Mouse (Mus musculus): Measurements from ENCODE around the gene Lnx1. TPM values are rescaled to one million over a fixed set of nuclear protein-coding genes. Genes with fewer than 3 reads are reported as not detected.

Gene Lnx1
- polyA plus RNA-seq, 1 experiment from 2014 or later = 2.7 TPM

GRCm38 (mm10) chr5:74641000-74641399, 61.7 kb downstream of the Lnx1 start:
- H3K4me3 ChIP-seq = no peak overlapping the region
- H3K27me3 ChIP-seq = no peaks in the 10 kb centered on the region
- H3K27ac ChIP-seq (replicated peaks) = no peak overlapping the region
- no peak for ATAC-seq (replicated peaks)
- no peak overlapping the region for H3K9ac ChIP-seq (replicated peaks)
- whole genome bisulfite sequencing = 54% methylated on average over 6 of the region's 6 CpGs
- no peaks in the 10 kb centered on the region for H3K9me3 ChIP-seq
- H3K4me1 ChIP-seq = no peaks in the 10 kb centered on the region
- no peak overlapping the region for H3K4me2 ChIP-seq (replicated peaks)
- no peaks in the 10 kb centered on the region for H3K36me3 ChIP-seq

- H3K4me2 ChIP-seq (replicated peaks) = no peak overlapping the region
Observed at GRCm38 (mm10) chr5:74640504-74640903, 62.2 kb downstream of the Lnx1 start.

GRCm38 (mm10) chr5:74639516-74639915, 63.2 kb downstream of the Lnx1 start:
- 92% methylated on average over 6 of the region's 6 CpGs for WGBS
- Histone ChIP-seq H3K4me2 (replicated peaks) (no peak overlapping the region), H3K4me3 (no peak overlapping the region), H3K9me3 (no peaks in the 10 kb centered on the region), H3K4me1 (no peaks in the 10 kb centered on the region), H3K27ac (replicated peaks) (no peak overlapping the region), H3K9ac (replicated peaks) (no peak overlapping the region), H3K36me3 (no peaks in the 10 kb centered on the region), H3K27me3 (no peaks in the 10 kb centered on the region)
- ATAC-seq (replicated peaks) = no peak

More at GRCm38 (mm10) chr5:74640504-74640903, 62.2 kb downstream of the Lnx1 start:
- 85% methylated on average over 4 of the region's 4 CpGs for WGBS
- no peak overlapping the region for H3K4me3 ChIP-seq
- ATAC-seq (replicated peaks) = no peak
- no peak overlapping the region for H3K9ac ChIP-seq (replicated peaks)
- H3K27me3 ChIP-seq = no peaks in the 10 kb centered on the region
- H3K27ac ChIP-seq (replicated peaks) = no peak overlapping the region
- no peaks in the 10 kb centered on the region for H3K36me3 ChIP-seq
- H3K9me3 ChIP-seq = no peaks in the 10 kb centered on the region
- H3K4me1 ChIP-seq = no peaks in the 10 kb centered on the region

- H3K27me3 ChIP-seq = no peaks in the 10 kb centered on the region
- no peak overlapping the region for H3K4me2 ChIP-seq (replicated peaks)
- ATAC-seq (replicated peaks) = no peak
- no peaks in the 10 kb centered on the region for H3K4me1 ChIP-seq
- H3K9me3 ChIP-seq = no peaks in the 10 kb centered on the region
- H3K9ac ChIP-seq (replicated peaks) = no peak overlapping the region
- no peak overlapping the region for H3K27ac ChIP-seq (replicated peaks)
- WGBS = 81% methylated on average over 3 of the region's 3 CpGs
- H3K36me3 ChIP-seq = no peaks in the 10 kb centered on the region
- H3K4me3 ChIP-seq = no peak overlapping the region
Observed at GRCm38 (mm10) chr5:74634391-74634790, 68.3 kb downstream of the Lnx1 start.

- no peaks in the 10 kb centered on the region for H3K27me3 ChIP-seq
- ATAC-seq (replicated peaks) = no peak
- no peak overlapping the region for H3K9ac ChIP-seq (replicated peaks)
- H3K4me2 ChIP-seq (replicated peaks) = no peak overlapping the region
- 85% methylated on average over 6 of the region's 6 CpGs for WGBS
- no peaks in the 10 kb centered on the region for H3K9me3 ChIP-seq
- H3K27ac ChIP-seq (replicated peaks) = no peak overlapping the region
- no peaks in the 10 kb centered on the region for H3K36me3 ChIP-seq
- H3K4me1 ChIP-seq = no peaks in the 10 kb centered on the region
- no peak overlapping the region for H3K4me3 ChIP-seq
Observed at GRCm38 (mm10) chr5:74633453-74633852, 69.3 kb downstream of the Lnx1 start.

- Histone ChIP-seq H3K9ac (replicated peaks) (no peak overlapping the region), H3K4me3 (no peak overlapping the region), H3K36me3 (no peaks in the 10 kb centered on the region), H3K27me3 (no peaks in the 10 kb centered on the region), H3K27ac (replicated peaks) (no peak overlapping the region), H3K4me1 (no peaks in the 10 kb centered on the region), H3K9me3 (no peaks in the 10 kb centered on the region), H3K4me2 (replicated peaks) (no peak overlapping the region)
- 68% methylated on average over 17 of the region's 17 CpGs for WGBS
- no peak for ATAC-seq (replicated peaks)
Observed at GRCm38 (mm10) chr5:74632369-74633114, 70.2 kb downstream of the Lnx1 start.

- no peaks in the 10 kb centered on the region for H3K36me3 ChIP-seq
- no peaks in the 10 kb centered on the region for H3K4me1 ChIP-seq
- H3K27ac ChIP-seq (replicated peaks) = no peak overlapping the region
- no peak overlapping the region for H3K4me3 ChIP-seq
- ATAC-seq (replicated peaks) = no peak
- no peak overlapping the region for H3K4me2 ChIP-seq (replicated peaks)
- WGBS = 91% methylated on average over 12 of the region's 12 CpGs
- no peak overlapping the region for H3K9ac ChIP-seq (replicated peaks)
- no peaks in the 10 kb centered on the region for H3K9me3 ChIP-seq
- H3K27me3 ChIP-seq = no peaks in the 10 kb centered on the region
Observed at GRCm38 (mm10) chr5:74628001-74628400, 74.7 kb downstream of the Lnx1 start.

GRCm38 (mm10) chr5:74624385-74624784, 78.3 kb downstream of the Lnx1 start:
- no peak overlapping the region for H3K4me2 ChIP-seq (replicated peaks)
- no peaks in the 10 kb centered on the region for H3K9me3 ChIP-seq
- no peaks in the 10 kb centered on the region for H3K4me1 ChIP-seq
- H3K27ac ChIP-seq (replicated peaks) = no peak overlapping the region
- H3K4me3 ChIP-seq = no peak overlapping the region
- H3K36me3 ChIP-seq = no peaks in the 10 kb centered on the region
- no peaks in the 10 kb centered on the region for H3K27me3 ChIP-seq
- H3K9ac ChIP-seq (replicated peaks) = no peak overlapping the region
- ATAC-seq (replicated peaks) = no peak
- 85% methylated on average over 5 of the region's 5 CpGs for WGBS

- H3K4me3 ChIP-seq = no peak overlapping the region
- no peaks in the 10 kb centered on the region for H3K36me3 ChIP-seq
- no peak for ATAC-seq (replicated peaks)
- H3K27ac ChIP-seq (replicated peaks) = no peak overlapping the region
- H3K27me3 ChIP-seq = no peaks in the 10 kb centered on the region
- no peaks in the 10 kb centered on the region for H3K4me1 ChIP-seq
- H3K9me3 ChIP-seq = no peaks in the 10 kb centered on the region
- no peak overlapping the region for H3K4me2 ChIP-seq (replicated peaks)
- 89% methylated on average over 14 of the region's 14 CpGs for WGBS
- H3K9ac ChIP-seq (replicated peaks) = no peak overlapping the region
Observed at GRCm38 (mm10) chr5:74623316-74624000, 79.3 kb downstream of the Lnx1 start.

- Histone ChIP-seq H3K4me1 (no peaks in the 10 kb centered on the region), H3K9ac (replicated peaks) (no peak overlapping the region), H3K4me2 (replicated peaks) (no peak overlapping the region), H3K9me3 (no peaks in the 10 kb centered on the region), H3K4me3 (no peak overlapping the region), H3K27ac (replicated peaks) (no peak overlapping the region), H3K27me3 (no peaks in the 10 kb centered on the region), H3K36me3 (no peaks in the 10 kb centered on the region)
- ATAC-seq (replicated peaks) = no peak
- 55% methylated on average over 7 of the region's 7 CpGs for WGBS
Observed at GRCm38 (mm10) chr5:74621691-74622470, 80.8 kb downstream of the Lnx1 start.

GRCm38 (mm10) chr5:74618573-74619059, 84.1 kb downstream of the Lnx1 start:
- 70% methylated on average over 3 of the region's 3 CpGs for WGBS
- H3K9me3 ChIP-seq = no peaks in the 10 kb centered on the region
- H3K4me2 ChIP-seq (replicated peaks) = no peak overlapping the region
- no peak overlapping the region for H3K9ac ChIP-seq (replicated peaks)
- H3K4me3 ChIP-seq = no peak overlapping the region
- peaks cover 9% of the 10 kb centered on the region for H3K4me1 ChIP-seq
- no peak overlapping the region for H3K27ac ChIP-seq (replicated peaks)
- no peaks in the 10 kb centered on the region for H3K27me3 ChIP-seq
- no peak for ATAC-seq (replicated peaks)
- no peaks in the 10 kb centered on the region for H3K36me3 ChIP-seq
